Mouse (Mus musculus) urinary bladder, adult 2 months (tissue): Measurements from ENCODE around the gene Phf12. TPM values are rescaled to one million over a fixed set of nuclear protein-coding genes. Genes with fewer than 3 reads are reported as not detected.

Source experiments
- DNase-seq: peaks from one replicate; pipeline ENCODE4 v3.0.0; 2022; ENCODE audit warnings: low spot score
- polyA plus RNA-seq: library from polyadenylated mRNA; depleted of rRNA; stranded (reverse); fragments of >200 nt; gene quantifications from 2 replicates; pipeline ENCODE4 v1.2.3, GENCODE M21; 2012; rRNA removed

The Phf12 gene
- 36.4 and 53.7 TPM in 2 replicates for polyA plus RNA-seq

- peak; percentile 99 for DNase-seq
Measured at GRCm38 (mm10) chr11:77982441-77982905, at the start of gene Phf12. Gene Phf12 (plus strand): TSS chr11:77982754.

- no peak for DNase-seq
Measured at GRCm38 (mm10) chr11:77934111-77934521, 48.4 kb upstream of the Phf12 start.

- no peak for DNase-seq
Measured at GRCm38 (mm10) chr11:77934568-77935311, 47.8 kb upstream of the Phf12 start.

- DNase-seq = no peak
Measured at GRCm38 (mm10) chr11:77936846-77937245, 45.7 kb upstream of the Phf12 start.

GRCm38 (mm10) chr11:77937649-77938410 is 44.7 kb upstream of the Phf12 start:
- DNase-seq = no peak

GRCm38 (mm10) chr11:77942230-77942629 is 40.3 kb upstream of the Phf12 start:
- no peak for DNase-seq

- no peak for DNase-seq
Measured at GRCm38 (mm10) chr11:77947860-77948259, 34.7 kb upstream of the Phf12 start.

- DNase-seq = no peak
Measured at GRCm38 (mm10) chr11:77950125-77950685, 32.3 kb upstream of the Phf12 start.

GRCm38 (mm10) chr11:77950797-77951228 is 31.7 kb upstream of the Phf12 start:
- DNase-seq = no peak

- no peak for DNase-seq
Measured at GRCm38 (mm10) chr11:77953671-77954070, 28.9 kb upstream of the Phf12 start.

- DNase-seq = no peak
Measured at GRCm38 (mm10) chr11:77956428-77956827, 26.1 kb upstream of the Phf12 start.

GRCm38 (mm10) chr11:77958268-77958667 is 24.3 kb upstream of the Phf12 start:
- DNase-seq = no peak

- DNase-seq = no peak
Measured at GRCm38 (mm10) chr11:77958932-77959331, 23.6 kb upstream of the Phf12 start.

- no peak for DNase-seq
Measured at GRCm38 (mm10) chr11:77960199-77960598, 22.4 kb upstream of the Phf12 start.

- no peak for DNase-seq
Measured at GRCm38 (mm10) chr11:77960898-77961297, 21.7 kb upstream of the Phf12 start.

GRCm38 (mm10) chr11:77962946-77963345 is 19.6 kb upstream of the Phf12 start:
- no peak for DNase-seq

GRCm38 (mm10) chr11:77964415-77965095 is 18.0 kb upstream of the Phf12 start:
- no peak for DNase-seq

GRCm38 (mm10) chr11:77965101-77966036 is 17.2 kb upstream of the Phf12 start:
- no peak for DNase-seq

- no peak for DNase-seq
Measured at GRCm38 (mm10) chr11:77966037-77966391, 16.5 kb upstream of the Phf12 start.

GRCm38 (mm10) chr11:77967114-77967513 is 15.4 kb upstream of the Phf12 start:
- DNase-seq = peak; percentile 41

GRCm38 (mm10) chr11:77968786-77969185 is 13.8 kb upstream of the Phf12 start:
- no peak for DNase-seq
